Mouse (Mus musculus) induced T-regulatory cell, adult 2 months (primary cell): ENCODE results near the gene Pdzd2.
A peak's percentile ranks its signal among the peaks of the same experiment; 100 is the strongest.

Experiments
- DNase-seq: peaks from one replicate; pipeline ENCODE4 v3.0.0-alpha.2; 2012; ENCODE audit warnings: low read depth

Pdzd2 gene

DNA sequence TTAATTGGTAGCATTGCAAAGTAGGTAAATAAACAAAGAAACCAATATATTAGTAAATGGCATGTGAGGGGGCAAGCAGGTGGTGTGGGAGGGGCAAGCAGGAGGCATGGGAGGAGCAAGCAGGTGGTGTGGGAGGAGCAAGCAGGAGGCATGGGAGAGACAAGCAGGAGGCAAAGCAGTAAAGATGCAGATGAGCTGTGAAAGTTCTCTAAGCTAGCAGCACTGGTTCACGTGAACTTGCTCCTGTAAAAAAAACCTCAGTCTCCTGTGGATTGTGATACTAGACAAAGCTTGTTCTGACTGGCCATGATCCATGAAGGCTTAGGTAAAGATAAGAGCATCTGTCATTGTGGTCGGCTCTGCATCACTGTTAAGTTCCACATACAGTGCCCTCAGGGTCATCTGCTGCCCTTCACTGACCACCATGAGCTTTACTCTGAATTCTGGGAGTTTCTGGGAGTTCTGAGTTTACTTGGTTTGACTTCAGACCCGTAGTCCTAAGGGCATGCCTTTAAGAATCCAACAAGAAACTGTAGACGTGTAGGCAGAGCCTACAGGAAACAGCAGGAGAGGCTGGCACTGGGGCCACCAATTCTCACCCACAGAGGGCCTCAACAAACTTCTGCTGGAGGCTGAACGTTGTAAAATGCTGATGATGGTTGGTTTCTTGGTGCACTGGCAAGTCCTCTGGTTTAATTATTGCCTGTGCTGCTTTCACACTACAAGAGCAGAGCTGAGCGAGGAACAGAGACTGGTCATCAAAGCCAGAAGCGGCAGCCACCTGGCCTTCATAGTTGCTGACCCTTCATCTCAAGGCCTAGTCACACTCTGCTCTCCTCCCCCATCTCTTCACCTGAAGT is 309.9 kb downstream of the Pdzd2 start:
- DNase-seq: no peak

DNA sequence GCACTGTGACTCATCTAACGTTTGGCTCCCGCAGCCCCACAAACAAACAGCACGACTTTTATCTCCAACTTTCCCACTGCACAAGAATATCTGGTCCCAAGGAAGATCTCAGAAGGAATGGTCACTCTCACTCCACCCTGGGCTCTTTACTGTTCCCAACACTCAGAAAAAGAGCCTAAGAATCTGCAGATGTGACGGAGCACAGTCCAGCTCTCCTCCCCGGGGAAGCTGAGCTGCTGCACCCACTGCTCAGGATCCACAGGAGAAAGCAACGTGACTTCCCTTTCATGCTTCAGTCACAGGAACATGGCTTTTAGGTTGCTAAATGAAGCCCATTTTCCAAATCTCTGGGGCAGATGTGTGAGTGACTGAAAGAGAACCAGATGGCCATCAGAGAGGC is 311.9 kb downstream of the Pdzd2 start:
- DNase-seq: no peak

DNA sequence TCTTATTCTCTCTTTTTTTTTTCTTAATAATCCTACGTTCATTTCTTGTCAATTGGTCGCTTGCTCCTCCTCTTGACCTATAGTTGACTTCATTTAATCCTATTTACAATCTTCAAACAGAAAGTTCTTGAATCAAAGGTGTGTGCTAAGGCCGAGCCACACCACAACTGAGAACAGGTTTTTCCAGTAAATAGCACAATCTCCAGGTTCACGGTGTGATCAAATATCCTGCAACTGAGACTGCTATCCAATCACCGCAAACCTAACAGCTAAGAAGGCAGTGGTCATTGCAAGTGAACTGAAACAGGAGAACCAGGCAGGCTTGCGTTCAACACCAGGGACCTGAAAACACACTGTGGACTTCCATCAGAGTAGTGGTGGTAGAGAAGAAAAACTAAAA is 313.4 kb downstream of the Pdzd2 start:
- no peak for DNase-seq

DNA sequence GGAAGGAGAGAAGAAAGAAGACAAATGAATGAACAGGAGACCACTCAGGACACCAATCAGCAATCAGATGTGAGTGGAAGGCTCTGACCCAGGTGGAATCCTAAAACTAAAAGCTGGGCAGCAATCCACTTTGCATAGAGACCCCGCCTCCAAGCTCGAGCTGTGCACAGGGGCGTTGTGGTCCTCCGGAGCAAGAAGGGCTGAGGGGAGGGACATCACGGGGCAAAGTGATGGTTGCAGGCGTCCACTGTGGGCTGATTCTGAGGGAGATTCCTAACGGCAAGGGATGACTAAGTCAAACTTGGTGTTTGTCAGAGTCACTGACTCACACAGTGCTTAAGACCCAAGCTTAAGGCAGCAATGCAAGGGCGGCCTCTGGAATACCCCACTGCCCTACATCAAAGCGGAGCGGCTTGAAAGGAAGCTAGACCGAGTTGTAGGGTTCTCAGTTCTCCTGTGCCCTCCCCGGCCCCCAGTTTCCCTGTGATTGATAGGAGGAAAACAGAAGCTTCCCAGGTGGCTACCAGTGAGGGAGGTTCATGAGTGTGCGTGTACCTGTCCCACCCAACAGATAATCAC is 314.6 kb downstream of the Pdzd2 start:
- no peak for DNase-seq

DNA sequence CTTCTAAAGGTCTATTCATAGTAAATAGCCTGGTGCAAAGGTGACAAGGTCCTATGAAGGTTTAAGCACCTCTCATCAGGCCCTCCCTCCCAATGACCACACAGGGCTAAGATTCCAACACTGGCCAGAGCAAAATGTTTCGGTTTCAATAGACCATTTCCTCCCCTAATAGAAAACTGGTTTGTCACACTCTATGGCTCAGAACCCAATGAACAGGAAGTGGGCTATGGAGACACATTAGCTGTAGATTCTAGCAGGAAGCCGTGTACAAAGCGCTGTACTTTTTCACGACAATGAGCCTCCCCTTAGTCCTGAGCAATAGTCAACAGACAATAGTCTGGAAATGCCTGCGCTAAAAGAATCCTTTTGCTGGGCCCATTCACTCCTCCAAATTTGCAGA is 315.5 kb downstream of the Pdzd2 start:
- DNase-seq: peak; percentile 36

DNA sequence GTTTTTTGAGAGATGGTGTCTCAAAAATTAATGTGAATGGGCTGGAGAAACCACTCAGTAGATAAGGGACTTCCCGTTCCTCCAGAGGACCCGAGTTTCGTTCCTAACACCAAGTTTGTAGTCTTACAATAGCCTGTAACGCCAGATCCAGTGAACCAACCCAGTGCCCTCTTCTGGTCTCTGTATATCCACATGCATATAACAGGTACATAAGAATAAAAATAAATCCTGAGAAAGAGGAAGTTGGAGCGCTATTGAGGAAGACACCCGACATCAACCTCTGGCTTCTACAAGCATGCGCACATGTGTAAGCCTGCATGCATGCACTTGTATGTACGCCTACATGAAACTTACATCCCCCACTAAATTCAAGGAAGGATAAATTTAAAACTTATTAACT is 318.8 kb downstream of the Pdzd2 start:
- no peak for DNase-seq

DNA sequence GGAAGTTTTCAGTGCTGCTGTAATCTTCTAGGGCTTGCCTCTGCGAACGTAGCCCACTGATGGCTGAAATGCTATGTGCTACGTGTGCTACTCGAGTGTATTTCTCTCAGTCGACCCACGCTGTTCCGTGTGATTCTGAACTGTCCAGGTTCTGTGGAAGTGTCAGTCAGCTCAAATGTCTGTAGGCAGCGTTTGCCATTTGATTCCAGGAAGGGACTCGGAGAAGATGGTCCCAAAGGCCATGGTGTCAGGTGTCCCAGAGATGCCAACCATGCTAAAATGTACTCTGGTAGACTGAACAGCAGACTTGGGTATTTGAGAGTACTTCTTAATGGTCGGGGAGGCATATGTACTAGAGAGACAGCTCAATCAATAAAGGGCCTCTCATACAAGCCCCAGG is 319.3 kb downstream of the Pdzd2 start:
- DNase-seq: no peak

DNA sequence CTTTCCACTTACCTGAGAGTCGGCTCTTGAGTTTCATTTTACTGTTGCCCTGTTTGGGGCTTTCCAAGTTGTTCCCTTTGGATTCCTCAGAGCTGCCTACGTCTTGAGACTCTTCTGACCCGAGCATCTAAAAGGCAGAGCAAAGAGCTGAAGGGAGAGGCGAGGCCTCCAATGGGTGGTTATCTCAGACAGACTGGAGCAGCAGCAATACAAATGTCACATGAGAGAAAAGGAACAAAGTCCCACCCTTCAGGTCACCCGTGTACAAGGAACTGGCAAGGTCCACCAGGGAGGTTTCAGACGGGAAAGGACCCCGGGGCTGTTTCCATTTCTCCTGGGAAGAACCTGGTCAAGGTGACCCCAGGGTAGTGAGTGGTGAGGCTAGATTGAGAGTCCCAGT is 320.3 kb downstream of the Pdzd2 start:
- no peak for DNase-seq

DNA sequence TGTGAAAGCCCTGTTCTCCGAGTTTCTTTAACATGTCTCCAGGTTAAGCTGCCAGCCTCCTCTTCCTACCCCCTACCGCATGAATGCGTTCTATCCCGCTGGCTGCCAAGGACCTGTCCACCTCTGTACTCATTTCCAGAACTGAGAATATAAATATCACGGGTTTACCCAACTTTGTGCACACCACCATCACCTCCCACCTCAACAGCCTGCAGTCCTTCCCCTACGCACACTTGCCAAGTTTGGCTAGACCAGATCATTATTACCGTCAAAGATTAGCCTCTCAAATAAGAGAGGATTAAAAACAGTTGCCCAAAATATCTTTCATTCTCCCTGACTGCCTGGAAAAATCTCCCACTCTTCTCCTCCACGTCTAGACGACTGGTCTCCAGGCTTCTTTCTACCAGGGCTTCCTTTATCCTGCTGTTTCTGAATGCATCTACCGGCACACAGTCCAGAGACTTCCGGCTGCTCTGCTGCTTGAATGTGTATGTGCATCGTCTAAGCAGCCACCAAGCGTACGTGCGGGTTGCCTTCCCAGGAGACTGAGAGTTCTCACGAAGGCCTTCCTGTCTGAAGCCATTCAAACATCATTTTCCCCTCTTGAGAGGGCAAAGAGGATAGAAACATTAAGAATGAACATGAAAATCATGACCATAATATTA is 324.1 kb downstream of the Pdzd2 start:
- no peak for DNase-seq

DNA sequence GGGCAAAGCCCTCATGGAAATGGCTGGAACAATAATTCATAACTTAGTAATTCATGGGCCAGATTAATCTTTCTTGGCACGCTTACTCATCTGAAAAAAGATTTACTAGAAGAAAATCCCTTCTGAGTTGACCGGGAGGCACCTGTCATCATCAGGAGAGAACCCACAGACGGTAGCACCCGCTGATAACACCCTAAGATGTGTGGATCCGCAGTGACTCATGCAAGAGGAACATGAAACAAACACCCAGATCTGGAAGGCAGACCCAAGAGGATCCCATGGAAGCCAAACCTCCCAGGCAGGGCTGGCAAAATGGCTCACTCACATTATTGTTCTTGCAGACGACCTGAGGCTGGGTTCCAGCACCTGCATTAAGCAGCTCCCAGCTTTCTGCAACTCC is 325.0 kb downstream of the Pdzd2 start:
- no peak for DNase-seq

DNA sequence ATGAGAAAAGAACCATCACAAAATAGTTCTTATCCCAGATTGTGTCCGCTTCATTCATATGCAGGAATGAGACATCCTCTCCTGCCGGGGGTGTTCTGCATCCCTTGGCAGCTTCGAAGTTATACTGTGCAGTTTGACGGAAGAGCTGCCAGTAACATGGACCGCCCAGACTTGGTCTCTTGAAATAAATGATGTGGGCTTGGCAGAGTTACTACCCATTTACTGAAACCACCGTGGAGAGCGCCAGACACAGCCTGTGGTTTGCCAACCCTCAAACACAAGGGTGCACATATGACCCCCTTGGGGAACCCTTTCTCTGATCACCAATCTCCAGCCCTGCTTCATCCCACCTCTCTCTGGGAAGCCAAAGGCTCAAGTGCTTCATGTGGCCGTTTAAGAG is 331.5 kb downstream of the Pdzd2 start:
- DNase-seq: no peak

DNA sequence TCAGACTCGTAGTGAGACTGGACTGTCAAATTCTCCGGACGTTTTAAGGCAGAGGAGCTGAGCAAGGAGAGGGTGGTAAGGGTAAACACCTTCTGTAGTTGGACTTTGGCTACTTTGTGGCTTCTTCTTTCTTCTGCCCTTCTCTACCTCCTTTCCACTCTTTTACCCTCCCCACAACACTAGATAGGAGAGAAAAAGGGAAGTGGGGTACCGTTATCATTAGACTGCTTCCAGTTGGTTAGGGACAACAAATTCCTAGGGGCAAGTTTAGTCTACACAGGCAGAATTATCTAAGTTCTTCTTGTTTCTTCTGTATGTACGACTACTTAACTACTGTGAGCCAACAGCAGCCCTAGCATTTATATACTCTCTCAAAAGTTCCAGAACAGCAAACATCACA is 334.1 kb downstream of the Pdzd2 start:
- no peak for DNase-seq

DNA sequence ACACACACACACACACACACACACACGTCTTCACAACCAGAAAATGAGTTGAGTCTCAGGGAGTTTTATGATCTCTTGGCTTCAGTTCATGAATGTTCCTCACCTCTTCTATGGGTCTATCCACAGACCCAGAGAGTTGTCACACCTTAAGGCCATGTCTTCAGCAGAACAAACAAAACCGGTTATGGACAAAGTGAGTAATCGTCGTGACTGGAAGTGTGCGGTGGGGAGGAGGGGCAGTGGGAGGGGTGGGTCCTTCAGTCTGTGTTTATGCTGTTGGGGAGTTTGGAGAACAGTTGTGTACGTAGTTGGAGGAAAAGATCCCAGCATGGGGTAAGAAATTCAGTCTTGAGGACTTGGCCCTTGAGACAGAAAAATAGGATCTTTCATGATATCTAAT is 342.7 kb downstream of the Pdzd2 start:
- DNase-seq: no peak

DNA sequence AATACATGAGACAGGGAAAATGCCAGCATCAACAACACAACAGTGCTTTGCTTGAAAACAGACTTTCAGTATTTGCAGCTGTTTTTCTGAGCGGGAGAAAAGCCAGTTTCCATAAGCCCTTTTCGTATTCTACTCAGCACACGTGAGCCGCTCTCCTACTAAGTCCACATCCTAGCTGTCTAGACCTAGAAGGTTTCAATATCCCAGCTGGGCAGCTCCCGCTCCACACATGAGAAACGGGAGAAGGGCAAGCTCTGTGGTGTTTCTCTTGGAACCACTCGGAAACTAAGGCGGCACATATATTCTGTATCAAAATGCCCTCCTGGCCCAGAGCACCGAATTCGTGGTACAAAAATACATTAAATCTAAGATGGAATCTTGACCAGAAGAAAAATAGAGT is 345.0 kb downstream of the Pdzd2 start:
- no peak for DNase-seq

DNA sequence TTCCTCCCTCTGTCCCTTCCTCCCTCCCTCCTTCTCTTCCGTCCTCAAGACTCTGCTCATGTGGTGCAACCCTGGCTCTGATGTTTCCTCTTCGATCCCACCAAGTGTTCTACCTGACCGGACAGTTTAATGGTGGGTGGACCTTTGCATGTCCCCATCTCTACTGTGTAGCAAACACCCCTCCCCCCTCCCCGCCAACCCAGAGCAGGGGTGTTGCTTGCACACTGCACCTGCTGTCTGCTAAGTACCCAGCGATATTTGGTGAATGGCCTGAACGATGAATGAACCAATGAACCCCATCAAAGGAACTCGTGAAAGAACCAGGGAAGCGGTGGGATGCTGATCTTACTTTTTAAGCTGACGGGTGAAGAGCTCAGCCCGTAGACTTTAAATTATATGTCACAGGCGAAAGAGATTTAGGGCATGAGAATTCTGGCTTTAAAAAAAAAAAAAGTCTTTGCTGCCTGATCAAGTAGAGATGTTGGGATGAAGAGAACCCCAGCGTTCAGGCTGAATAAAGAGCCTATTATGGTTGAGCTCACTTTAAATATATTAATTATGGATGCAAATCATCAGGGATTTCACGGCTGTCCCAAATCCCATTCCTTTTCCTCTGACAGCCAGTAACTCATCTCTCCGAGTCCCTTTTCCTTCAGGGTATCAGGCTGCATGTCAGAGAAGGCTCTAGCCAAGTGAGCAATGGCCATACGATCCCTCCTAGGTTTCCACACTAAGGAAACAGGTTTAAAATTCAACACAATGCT is 350.8 kb downstream of the Pdzd2 start:
- DNase-seq: no peak

DNA sequence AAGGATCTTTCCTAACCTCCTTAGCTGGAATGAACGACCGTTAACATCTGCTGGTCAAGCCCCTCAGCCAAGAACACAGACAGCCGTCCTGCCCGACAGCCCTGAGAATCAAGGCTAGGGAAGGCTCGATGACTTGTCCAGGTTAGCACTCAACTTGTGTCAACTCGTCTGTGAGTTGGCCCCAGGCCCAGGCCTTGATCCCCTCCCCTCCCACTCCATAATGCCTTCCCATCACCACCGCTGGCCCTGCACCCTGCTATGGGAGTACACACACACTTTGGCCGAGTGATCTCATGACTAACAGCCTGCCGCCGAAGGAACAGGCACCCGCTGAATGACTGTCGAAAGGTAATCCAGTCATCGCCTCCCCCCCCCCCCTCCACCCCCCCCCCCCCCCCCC is 355.0 kb downstream of the Pdzd2 start:
- no peak for DNase-seq

DNA sequence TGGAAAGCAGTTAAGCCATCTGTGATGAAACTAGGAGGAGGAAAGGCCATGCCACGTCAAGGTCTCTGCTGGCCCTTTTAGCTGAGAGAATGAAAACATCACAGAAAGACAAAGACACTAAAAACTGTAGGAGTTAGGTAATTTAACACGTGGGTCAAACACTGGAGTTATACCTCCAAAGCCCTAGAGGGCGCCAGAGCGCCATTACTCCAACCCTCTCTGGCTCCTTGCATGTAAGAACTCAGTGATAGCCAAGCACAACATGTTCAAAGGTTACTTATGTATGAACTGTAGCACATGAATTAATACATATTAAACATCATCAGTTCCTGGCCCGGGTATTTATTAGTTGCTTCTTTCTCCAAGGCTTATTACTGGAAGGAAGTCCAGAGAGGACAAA is 359.2 kb downstream of the Pdzd2 start:
- DNase-seq: peak; percentile 87

DNA sequence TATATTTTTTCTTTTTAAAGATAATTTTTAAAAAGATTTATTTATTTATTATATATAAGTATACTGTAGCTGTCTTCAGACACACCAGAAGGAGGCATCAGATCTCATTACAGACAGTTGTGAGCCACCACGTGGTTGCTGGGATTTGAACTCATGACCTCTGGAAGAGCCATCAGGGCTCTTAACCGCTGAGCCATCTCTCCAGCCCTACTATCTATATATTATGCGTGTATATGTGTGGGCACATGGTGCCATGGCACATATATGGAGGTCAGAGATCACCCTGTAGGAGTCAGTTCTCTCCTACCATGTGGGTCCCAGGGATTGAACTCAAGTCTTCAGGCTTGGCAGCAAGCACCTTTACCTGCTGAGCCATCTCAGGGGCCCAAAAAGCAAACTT is 359.7 kb downstream of the Pdzd2 start:
- DNase-seq: no peak

DNA sequence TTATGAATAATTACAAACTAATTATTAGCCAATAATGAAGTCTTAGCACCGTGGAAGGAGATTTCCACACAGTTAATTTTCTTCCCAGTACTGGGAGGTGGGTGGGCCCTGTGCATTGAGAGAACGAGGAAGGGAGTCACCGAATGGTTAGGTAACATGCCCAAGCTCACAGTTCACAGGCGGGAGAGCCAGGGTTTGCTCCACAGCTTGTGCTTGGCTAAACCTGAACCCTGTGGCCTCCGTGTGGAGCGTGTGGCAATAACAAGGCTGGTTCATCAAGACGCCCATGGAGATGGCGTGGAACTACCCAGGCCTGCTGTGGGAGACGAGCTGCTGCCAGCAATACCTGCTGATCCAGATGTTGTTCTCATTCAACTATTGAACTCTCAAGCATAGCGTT is 361.9 kb downstream of the Pdzd2 start:
- no peak for DNase-seq

DNA sequence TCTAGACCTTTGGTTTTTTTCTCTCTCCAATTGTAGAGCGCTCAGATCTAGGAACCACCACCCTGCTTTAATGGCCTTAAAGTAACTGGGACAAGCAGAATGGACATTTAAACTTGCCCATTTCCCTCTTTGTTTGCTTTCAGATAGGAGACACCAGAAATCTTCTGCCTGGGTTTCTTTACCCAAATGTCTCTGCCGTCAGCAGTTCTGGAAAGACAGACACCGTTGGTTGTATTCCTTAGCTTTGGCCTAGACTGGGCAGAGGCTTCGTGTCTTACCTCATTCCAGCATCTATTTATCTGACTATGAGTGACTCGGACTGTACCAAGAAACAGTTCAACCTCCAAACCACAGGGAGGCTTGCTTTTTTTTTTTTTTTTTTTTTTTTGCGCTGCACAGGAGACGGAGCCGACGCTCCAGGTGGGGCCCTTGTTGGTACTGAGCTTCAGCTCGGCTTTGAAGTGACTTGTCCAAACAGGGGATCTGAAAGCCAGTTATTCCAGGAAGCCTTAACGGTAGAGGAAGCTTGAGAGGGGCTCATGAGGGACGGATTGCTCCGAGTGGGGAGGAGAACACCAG is 363.1 kb downstream of the Pdzd2 start:
- peak; percentile 21 for DNase-seq

DNA sequence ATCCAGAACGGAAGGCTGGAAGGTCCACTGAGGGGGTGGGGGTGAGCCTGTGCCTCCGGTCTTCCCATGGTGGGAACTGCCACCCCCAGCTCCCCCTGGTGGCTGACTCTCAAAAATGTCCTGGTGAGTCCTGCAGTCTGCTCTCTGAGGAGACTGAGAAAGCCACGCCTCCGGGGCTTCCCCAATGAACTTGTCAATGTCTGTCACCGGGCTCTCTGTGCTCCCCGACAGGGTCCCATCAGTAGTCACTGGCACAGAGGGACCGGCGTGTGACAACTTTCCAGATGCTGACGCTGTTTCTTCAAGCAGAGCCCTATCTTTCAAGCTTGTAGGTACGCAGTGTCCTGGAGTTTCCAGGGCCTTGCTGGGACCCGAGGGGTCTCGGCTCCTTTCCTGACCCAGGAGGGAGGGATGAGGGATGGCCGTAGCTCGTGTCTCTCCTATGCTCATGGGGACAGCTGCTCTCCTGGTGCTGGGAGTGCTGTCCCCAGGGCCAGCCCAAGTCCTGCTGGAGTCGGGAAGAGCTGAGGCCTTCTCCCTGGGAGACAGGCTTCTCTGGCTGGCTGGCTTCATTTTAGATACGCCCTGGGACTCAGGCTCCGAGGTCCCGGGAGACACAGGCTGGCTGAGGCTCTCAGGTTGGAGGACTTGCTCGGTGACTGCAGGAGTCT is 363.9 kb downstream of the Pdzd2 start:
- peak; percentile 94 for DNase-seq

DNA sequence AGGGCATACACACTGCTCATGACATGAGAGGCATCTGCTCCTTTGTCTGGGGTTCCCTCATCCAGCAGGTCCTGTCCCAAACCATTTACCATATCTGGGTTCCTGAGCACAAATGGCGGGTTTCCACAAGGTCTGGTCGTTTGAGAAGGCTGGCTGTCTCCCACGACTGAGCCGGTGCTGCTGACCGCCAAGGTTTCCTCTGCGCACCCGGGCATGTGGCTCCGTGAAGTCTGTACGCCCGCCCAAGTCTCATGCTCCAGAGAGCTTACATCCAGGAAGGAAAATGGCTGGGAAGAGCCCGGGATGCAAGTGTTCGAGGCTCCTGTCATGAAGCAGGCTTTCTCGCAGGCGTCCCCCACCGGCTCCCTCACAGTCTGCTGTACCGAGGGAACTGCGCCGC is 364.8 kb downstream of the Pdzd2 start:
- no peak for DNase-seq
